Mouse (Mus musculus): Measurements from ENCODE around the gene Napepld. TPM values are rescaled to one million over a fixed set of nuclear protein-coding genes. Genes with fewer than 3 reads are reported as not detected.

The Napepld gene
- total RNA-seq, 2 experiments from 2014 or later = 3.8 to 6.9 TPM

Other genes starting within 250 kb of the Napepld start
- gene Lrrc17, start 157.8 kb downstream of the Napepld start, total RNA-seq (2015) = not detected in 2 replicates
- gene Lrrc17, start 157.8 kb downstream of the Napepld start, total RNA-seq (2017) = not detected in 2 replicates
- 0.12 and 0.44 TPM in 2 replicates for gene Fbxl13, start 55.8 kb downstream of the Napepld start, total RNA-seq (2015)
- not detected in 2 replicates for gene Fbxl13, start 55.8 kb downstream of the Napepld start, total RNA-seq (2017)
- gene Armc10, start 55.6 kb downstream of the Napepld start, total RNA-seq (2015) = 51.9 and 52.8 TPM in 2 replicates
- gene Armc10, start 55.6 kb downstream of the Napepld start, total RNA-seq (2017) = 50.8 and 59.1 TPM in 2 replicates
- gene Pmpcb, start 35.7 kb upstream of the Napepld start, total RNA-seq (2015) = 92.4 and 109 TPM in 2 replicates
- 96.1 and 115 TPM in 2 replicates for gene Pmpcb, start 35.7 kb upstream of the Napepld start, total RNA-seq (2017)
- 143 and 148 TPM in 2 replicates for gene Dnajc2, start 83.9 kb upstream of the Napepld start, total RNA-seq (2015)
- 185 and 221 TPM in 2 replicates for gene Dnajc2, start 83.9 kb upstream of the Napepld start, total RNA-seq (2017)
- 106 and 112 TPM in 2 replicates for gene Psmc2, start 83.9 kb upstream of the Napepld start, total RNA-seq (2015)
- gene Psmc2, start 83.9 kb upstream of the Napepld start, total RNA-seq (2017) = 102 and 105 TPM in 2 replicates
- gene Slc26a5, start 164.2 kb upstream of the Napepld start, total RNA-seq (2015) = not detected in 2 replicates
- not detected in 2 replicates for gene Slc26a5, start 164.2 kb upstream of the Napepld start, total RNA-seq (2017)

All from megakaryocyte progenitor cell, adult 5-6 weeks (primary cell).